9 mouse cellular contexts compared by ENCODE assay signal in genomic region chr1:82289990-82290681, GRCm38 (mm10). TPM values are rescaled to one million over a fixed set of nuclear protein-coding genes. Genes with fewer than 3 reads are reported as not detected.
A peak's percentile ranks its signal among the peaks of the same experiment; 100 is the strongest.
DNase-seq lines count a peak whose midpoint lies in the region; ATAC-seq and TF ChIP-seq lines count a peak whose summit lies in the region.
"Had no signal": no experiment of that assay in that cellular context is flagged by ENCODE, and none has a peak within 500 bp of the region (broad histone marks: within the 10 kb centered on the region; RNA-seq: fewer than 3 reads in every experiment).

No protein-coding gene starts in this region.

- H3K9ac ChIP-seq in forebrain, postnatal 0 days, result peak overlapping the region; percentile 76

- peak overlapping the region; percentile 95 for H3K27ac ChIP-seq in forebrain, postnatal 0 days (ENCODE audit: low read depth, low read length)

- no peaks in the 10 kb centered on the region for H3K9me3 ChIP-seq in forebrain, postnatal 0 days (ENCODE audit: low read length)

- peaks cover 17% of the 10 kb centered on the region; the same call in 1 of the 2 replicates for H3K4me1 ChIP-seq in forebrain, postnatal 0 days (ENCODE audit: insufficient read depth)

- peak; percentile 56 for DNase-seq in ES-CJ7 (ENCODE audit: low read depth, low spot score)
- peak; percentile 74 for DNase-seq in cerebellum, adult 11-12 months
- DNase-seq in forebrain, postnatal 0 days, result peak; percentile 84
- DNase-seq in heart, postnatal 4 days, result peak; percentile 52
- peak; percentile 73 to 79 for DNase-seq in layer of hippocampus, postnatal 14 days (ENCODE audit: low spot score in 2 of 2)
- peak; percentile 42 for DNase-seq in lung, postnatal 10 days
- peak; percentile 84 to 87 for DNase-seq in right cerebral cortex, postnatal 10 days (ENCODE audit: low spot score in 2 of 2)

- peak overlapping the region; percentile 72 for H3K4me2 ChIP-seq in forebrain, postnatal 0 days (ENCODE audit: low read depth)

- H3K36me3 ChIP-seq in forebrain, postnatal 0 days (ENCODE audit: insufficient read depth), result peaks cover 4% of the 10 kb centered on the region; the same call in 1 of the 2 replicates

- H3K27me3 ChIP-seq in forebrain, postnatal 0 days (ENCODE audit: insufficient read depth, low read length), result no peaks in the 10 kb centered on the region

- peak; percentile 30 for ATAC-seq in forebrain, postnatal 0 days
- no peak for ATAC-seq in megakaryocyte progenitor cell, adult 5-6 weeks (replicated peaks; ENCODE audit: poor library complexity)

- peak; percentile 61 for TF ChIP-seq CTCF in forebrain, postnatal 0 days (IDR thresholded peaks at IDR 0.05; ENCODE audit: low read depth)

- 1% methylated on average over 45 of the region's 45 CpGs for WGBS in forebrain, postnatal 0 days

- H3K4me3 ChIP-seq in forebrain, postnatal 0 days (ENCODE audit: low read depth, low read length), result peak overlapping the region; percentile 88

RNA-seq across cellular contexts. Expression of gene Irs1, which starts 1.1 kb away (rescaled TPM):
- 32.7 and 45.3 TPM in 2 replicates for total RNA-seq in forebrain, postnatal 0 days (2014; rRNA removed)
- 3.0 and 4.4 TPM in 2 replicates for polyA plus RNA-seq in forebrain, postnatal 0 days (2015; fragmentation: Nextera tagmentation; extraction: Ambion mirVana)
- total RNA-seq in heart, postnatal 4 days (2021), result 10 to 100 TPM; 39.4 to 43.1 TPM
- 10 to 100 TPM; 25.8 to 29.5 TPM for total RNA-seq in layer of hippocampus, postnatal 14 days (2021)
- total RNA-seq in megakaryocyte progenitor cell, adult 5-6 weeks (2015), result not detected in 2 replicates
- not detected in 2 replicates for total RNA-seq in megakaryocyte progenitor cell, adult 5-6 weeks (2017)

RNA-seq across cellular contexts. Expression of gene Rhbdd1, which starts 26.1 kb away (rescaled TPM):
- 4.7 and 5.3 TPM in 2 replicates for total RNA-seq in forebrain, postnatal 0 days (2014; rRNA removed)
- polyA plus RNA-seq in forebrain, postnatal 0 days (2015; fragmentation: Nextera tagmentation; extraction: Ambion mirVana), result 1.7 and 2.2 TPM in 2 replicates
- total RNA-seq in heart, postnatal 4 days (2021), result 10 to 100 TPM; 11.6 to 11.8 TPM
- total RNA-seq in layer of hippocampus, postnatal 14 days (2021), result 1 to 10 TPM; 6.6 to 7.5 TPM
- total RNA-seq in megakaryocyte progenitor cell, adult 5-6 weeks (2015), result 11.6 and 12.1 TPM in 2 replicates
- total RNA-seq in megakaryocyte progenitor cell, adult 5-6 weeks (2017), result 14.1 and 16.0 TPM in 2 replicates

RNA-seq across cellular contexts. Expression of gene Gm9747, which starts 57.2 kb away (rescaled TPM):
- not detected in 2 replicates for total RNA-seq in forebrain, postnatal 0 days (2014; rRNA removed)
- 9.6 and 14.8 TPM in 2 replicates for polyA plus RNA-seq in forebrain, postnatal 0 days (2015; fragmentation: Nextera tagmentation; extraction: Ambion mirVana)
- total RNA-seq in heart, postnatal 4 days (2021), result not detected
- total RNA-seq in layer of hippocampus, postnatal 14 days (2021), result not detected
- not detected in 2 replicates for total RNA-seq in megakaryocyte progenitor cell, adult 5-6 weeks (2015)
- not detected in 2 replicates for total RNA-seq in megakaryocyte progenitor cell, adult 5-6 weeks (2017)
- total RNA-seq: adrenal gland, adult 18-20 months had no signal

Comparison
In these comparisons a context has a peak if more than half of its experiments do, and no peak if none do; other contexts are left out.
1. RNA of gene Irs1, which starts 1.1 kb away (total RNA-seq): 32.7 to 45.3 TPM in forebrain, postnatal 0 days, 39.4 to 43.1 TPM in heart, postnatal 4 days and 25.8 to 29.5 TPM in layer of hippocampus, postnatal 14 days; not detected in megakaryocyte progenitor cell, adult 5-6 weeks; every median in the first group is over 10 times any median in the second.
2. Peak in every context shown above with its lines, with median percentiles within 50 percentile points of each other: DNase-seq.